Mouse (Mus musculus): ENCODE results near the gene Fgfr2.
"Not testable (repeated sequence)": the region's sequence is repeated elsewhere in the genome, so short reads cannot be mapped to it uniquely, and the experiment has no call there.

Fgfr2 gene

DNA sequence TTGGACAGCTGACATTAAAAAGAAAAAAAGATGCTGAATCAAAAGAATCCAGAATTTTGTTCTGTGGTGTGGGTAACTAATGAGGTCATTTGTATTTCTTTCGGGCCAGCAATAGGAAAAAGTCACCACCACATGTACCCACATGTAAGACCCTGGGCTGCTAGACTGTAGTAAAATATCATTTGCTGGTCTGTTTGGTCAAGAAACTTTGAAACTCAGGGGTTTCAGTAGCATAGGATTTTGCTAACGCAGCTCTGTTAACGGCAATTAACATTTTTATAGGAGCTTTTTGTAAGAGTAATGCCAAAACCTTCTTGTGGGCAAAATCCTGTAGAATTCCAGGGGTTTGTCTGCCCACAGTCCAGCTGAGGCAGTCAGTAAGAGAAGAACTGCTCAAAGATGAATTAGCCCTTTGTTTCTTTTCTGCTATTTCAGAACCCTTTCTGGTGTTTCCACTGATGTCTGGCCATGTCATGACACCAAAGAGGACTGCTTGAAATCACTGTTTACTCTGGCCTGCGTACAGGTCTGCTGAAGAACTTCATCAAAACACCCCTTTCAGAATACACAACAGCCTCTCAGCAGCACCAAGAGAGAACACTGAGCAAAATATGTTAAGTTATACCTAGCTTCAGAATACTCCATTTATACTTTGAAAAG, 2667.4 kb downstream of the Fgfr2 start:
- in situ Hi-C loops (cut with MboI; ENCODE audit: unreplicated experiment in 2 of 2), result no loop called here

DNA sequence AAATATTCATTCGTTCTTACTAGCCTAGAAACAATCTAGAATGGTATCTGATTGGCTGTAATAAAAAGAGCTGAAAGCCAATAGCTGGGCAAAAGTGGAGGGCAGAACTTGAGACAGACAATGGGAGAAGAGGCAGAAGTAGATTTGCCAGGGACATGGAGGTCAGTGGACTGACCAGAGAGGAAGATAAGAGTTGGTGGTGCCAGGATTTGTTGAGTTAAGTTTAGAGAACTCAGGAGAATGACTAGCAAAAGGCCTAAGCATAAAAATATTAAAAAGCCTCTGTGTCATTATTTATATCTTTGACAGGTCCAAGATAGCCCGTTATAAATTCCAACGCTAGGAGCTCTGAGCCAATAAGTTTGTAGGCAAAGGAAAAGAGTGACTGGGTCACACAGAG, 2668.9 kb downstream of the Fgfr2 start:
- in situ Hi-C loops (cut with MboI; ENCODE audit: unreplicated experiment in 2 of 2), result no loop called here

DNA sequence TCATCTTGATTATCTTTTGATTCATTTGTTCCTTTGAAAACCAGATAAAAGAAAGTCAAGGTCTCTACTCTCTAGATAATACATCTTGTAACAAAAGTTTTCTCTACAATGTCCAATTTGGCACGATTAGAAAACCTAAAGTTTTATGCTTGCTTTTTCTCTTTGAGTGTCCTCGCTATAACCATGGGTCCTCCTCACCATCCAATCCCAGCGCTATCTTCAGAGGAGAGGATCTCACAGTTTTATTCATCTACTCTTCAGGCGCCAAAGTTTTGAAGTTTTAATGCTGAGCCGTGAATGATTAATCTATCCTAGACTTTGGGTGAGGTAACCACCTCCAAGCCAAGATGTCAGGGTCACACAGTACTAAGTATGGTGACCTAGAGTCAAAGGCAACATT, 2687.4 kb downstream of the Fgfr2 start:
- in situ Hi-C loops (cut with MboI; ENCODE audit: unreplicated experiment in 2 of 2), result no loop called here

DNA sequence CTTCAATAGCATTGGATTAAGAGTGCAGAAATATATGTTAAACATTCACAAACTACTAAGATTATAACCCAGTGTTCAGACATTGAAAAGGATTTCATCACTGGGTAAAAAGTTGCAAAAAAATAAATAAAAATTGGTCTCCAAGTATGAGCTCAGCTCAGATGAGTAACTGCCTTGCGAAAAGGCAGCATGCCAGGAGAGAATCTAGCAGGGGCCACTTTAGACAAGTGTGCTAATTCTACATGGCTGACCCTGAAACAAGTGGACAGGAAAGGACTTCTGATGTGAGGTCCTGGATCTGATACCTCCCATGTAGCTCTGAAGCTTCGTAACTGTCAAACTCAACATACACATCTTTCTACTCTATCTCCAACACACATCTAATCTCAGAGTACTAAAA, 2691.0 kb downstream of the Fgfr2 start:
- in situ Hi-C loops (cut with MboI; ENCODE audit: unreplicated experiment in 2 of 2), result no loop called here

DNA sequence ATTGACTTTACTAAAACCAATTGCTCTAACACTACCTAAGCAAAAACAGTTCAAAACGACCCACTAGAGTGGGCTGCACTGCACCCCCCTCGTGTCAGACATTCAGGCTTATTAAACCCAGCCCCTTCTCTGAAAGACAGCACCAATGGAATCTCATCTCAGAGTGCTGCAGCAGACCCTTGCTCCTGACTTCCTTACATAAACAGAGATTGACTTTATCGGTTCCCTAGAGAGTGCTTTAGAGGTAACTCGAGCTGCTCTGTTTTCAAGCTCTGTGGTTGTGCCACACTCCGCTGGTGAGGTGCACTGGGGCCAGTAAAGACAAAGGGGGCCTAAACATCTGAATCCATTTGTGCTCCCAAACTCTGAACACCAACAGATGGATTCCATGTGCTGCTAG, 2696.6 kb downstream of the Fgfr2 start:
- in situ Hi-C loops (cut with MboI; ENCODE audit: unreplicated experiment in 2 of 2), result no loop called here

GRCm38 (mm10) chr7:130425991-130426390, 2697.2 kb downstream of the Fgfr2 start:
- in situ Hi-C loops (cut with MboI; ENCODE audit: unreplicated experiment in 2 of 2), result no loop called here

DNA sequence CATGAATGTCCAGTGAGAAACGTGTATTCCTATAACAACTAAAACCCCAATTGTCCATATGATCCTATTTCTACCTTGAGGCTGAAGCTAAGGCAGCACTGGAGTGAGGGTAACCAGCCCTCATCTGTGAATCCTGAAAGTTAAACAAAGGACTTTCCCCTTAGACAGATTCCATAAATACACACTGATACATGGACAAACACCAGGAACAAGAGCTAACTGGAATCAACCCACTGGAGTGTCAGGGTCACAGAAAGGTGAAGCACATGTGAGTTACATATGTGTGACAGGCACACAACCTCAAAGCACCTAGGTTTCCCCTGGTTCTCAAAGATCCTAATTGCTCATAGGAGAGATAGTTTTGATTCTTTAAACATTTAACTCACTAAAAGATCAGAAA, 2703.2 kb downstream of the Fgfr2 start:
- in situ Hi-C loops (cut with MboI; ENCODE audit: unreplicated experiment in 2 of 2), result no loop called here

DNA sequence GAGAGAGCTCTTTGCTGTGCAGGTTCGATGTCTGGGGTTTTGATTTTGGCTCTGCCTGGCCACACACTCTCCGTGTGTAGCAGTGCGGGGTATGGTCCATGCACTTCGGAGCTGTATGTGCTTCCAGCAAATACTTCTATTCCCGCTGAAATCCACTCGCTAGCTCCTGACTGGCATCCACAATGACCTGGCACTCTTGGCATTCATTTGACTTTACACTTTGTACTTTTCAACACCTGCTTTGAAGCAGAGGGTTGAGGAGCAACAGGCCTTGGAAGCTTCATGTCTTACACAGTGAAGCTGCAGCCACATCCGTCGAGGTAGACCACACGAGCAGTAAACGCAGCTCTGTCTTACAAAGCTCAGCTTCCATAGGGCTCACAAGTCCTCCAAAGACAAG, 2715.5 kb downstream of the Fgfr2 start:
- in situ Hi-C loops (cut with MboI; ENCODE audit: unreplicated experiment in 2 of 2), result no loop called here

- in situ Hi-C loops (cut with MboI; ENCODE audit: unreplicated experiment in 2 of 2), result no loop called here
Measured at GRCm38 (mm10) chr7:130403346-130403745, 2719.8 kb downstream of the Fgfr2 start.

GRCm38 (mm10) chr7:130394697-130395096, 2728.5 kb downstream of the Fgfr2 start:
- in situ Hi-C loops (cut with MboI; ENCODE audit: unreplicated experiment in 2 of 2), result no loop called here

DNA sequence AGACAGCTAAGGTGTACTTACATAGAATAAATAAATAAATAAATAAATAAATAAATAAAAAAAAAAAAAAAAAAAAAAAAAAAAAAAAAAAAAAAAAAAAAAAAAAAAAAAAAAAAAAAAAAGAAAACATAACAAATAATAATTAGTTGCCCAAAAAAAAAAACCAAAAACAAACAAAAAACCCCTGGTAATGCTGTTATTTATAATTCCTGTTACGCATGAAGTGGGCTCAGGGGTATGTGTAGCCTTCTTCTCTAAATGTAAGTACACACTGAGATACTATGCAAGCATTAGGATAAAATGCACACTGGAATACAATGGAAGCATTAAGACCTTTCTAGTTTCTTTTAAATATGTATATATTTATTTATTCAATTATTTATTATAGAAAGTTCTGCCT, 2733.1 kb downstream of the Fgfr2 start:
- in situ Hi-C loops (cut with MboI; ENCODE audit: unreplicated experiment in 2 of 2), result not testable (repeated sequence)

GRCm38 (mm10) chr7:130386308-130386707, 2736.8 kb downstream of the Fgfr2 start:
- in situ Hi-C loops (cut with MboI; ENCODE audit: unreplicated experiment in 2 of 2), result no loop called here

- in situ Hi-C loops (cut with MboI; ENCODE audit: unreplicated experiment in 2 of 2), result no loop called here
Measured at GRCm38 (mm10) chr7:130385732-130386294, 2737.3 kb downstream of the Fgfr2 start.

DNA sequence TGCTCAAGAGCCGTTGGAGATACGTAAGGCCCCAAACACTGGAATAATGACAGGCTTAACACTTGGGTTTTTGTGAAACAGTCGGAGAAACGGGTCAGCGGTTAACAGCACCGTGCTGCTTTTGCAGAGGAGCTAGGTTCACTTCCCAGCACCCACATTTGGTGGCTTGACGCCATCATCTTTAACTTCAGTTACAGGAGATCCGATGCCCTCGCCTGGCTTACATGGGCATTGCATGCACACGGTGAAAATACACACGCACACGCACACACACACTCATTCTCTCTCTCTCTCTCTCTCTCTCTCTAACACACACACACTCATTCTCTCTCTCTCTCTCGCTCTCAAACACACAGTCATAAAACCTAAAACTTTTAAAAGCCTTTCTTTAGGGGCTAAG, 2741.0 kb downstream of the Fgfr2 start:
- in situ Hi-C loops (cut with MboI; ENCODE audit: unreplicated experiment in 2 of 2), result no loop called here

DNA sequence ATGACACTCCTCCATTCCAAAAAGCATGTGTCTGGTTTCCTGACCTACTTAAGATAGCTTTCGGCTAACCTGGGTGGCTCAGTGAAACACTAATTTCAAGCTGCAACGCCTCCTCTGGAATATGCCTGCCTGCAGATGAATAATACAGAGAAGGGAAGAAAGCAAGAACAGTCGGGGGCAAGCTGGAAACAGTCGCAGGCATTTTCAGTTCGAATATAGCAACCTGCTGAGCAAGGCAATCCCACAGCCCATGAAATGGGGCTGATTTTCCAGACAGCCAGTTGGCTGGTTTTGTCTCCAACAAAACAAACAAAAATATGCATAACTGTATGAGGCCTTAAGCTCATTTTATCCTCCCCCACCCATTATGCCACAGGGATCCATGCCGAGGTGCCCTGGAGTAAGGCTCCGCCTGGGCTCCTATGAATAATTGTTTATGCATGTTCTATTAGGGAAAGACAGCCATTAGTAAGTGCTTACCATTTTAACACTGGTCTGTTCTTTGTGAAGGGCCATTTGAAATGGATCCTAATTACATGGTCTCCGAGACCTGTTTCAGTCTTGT, 2741.7 kb downstream of the Fgfr2 start:
- in situ Hi-C loops (cut with MboI; ENCODE audit: unreplicated experiment in 2 of 2), result no loop called here

DNA sequence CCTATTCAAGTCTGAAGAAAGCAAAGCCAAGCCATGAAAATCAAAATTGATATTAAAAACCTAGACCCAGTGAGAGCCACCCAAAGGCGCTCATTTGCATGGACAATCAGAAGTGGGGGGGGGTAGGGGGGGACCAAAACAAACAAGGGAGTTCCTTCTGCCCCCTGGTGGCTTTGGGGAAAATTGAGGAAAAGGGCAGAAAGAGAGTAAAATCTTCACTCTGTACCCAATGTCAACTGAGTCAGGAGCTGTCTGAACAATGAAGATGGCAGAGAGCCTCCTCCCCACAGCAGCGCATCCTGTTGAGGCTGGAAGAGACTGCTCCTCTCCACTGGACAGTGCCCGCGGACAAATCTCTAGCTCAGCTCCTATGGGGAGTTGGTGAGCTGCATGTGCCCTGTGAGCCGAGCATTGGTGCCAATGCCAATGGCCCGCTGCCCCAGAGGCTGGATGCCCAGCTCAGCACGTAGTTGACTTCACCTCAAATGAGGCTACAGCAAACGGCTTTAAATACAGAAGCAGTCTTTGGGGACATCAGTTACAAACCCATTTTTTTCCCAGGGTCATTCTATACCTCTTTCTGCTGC, 2742.3 kb downstream of the Fgfr2 start:
- in situ Hi-C loops (cut with MboI; ENCODE audit: unreplicated experiment in 2 of 2), result no loop called here

DNA sequence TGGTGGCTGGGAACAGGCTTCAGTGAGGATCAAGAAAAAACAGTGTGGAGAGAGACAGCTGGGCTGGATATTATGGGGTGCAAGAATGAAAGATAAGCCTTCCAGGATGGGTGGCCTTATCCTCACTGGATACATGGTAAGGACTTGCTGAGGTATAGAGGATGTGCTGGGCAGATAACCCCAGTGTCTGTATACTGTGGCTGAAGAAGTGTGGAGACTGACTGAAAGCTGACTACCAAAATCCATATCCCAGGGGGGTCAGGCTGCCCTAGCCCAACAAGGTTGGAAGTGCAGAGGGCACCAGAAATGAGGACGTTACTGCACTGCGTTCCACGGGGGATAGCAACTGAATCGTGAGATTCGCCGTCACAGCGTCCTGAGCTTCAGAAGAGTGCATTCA, 2742.8 kb downstream of the Fgfr2 start:
- in situ Hi-C loops (cut with MboI; ENCODE audit: unreplicated experiment in 2 of 2), result no loop called here

- in situ Hi-C loops (cut with MboI; ENCODE audit: unreplicated experiment in 2 of 2), result no loop called here
Measured at GRCm38 (mm10) chr7:130379886-130380285, 2743.3 kb downstream of the Fgfr2 start.

DNA sequence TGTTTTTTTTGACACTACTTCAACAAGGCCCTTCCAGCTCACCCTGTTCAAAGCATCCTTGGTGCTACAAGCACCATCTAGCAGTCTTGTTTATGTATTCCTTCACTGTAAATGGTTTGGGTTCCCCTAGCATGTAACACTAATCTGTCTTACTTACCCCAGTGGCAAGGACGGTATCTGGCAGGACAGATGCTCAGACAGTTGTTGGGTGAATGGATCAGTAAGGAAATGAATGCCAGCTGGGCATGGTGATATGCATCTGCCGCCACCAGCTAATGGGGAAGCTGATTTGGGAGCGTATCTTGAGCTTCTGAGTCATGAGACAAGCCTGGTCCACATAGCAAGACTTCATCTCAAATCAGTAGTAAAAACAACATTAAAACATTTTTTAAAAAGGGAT, 2744.8 kb downstream of the Fgfr2 start:
- in situ Hi-C loops (cut with MboI; ENCODE audit: unreplicated experiment in 2 of 2), result no loop called here

DNA sequence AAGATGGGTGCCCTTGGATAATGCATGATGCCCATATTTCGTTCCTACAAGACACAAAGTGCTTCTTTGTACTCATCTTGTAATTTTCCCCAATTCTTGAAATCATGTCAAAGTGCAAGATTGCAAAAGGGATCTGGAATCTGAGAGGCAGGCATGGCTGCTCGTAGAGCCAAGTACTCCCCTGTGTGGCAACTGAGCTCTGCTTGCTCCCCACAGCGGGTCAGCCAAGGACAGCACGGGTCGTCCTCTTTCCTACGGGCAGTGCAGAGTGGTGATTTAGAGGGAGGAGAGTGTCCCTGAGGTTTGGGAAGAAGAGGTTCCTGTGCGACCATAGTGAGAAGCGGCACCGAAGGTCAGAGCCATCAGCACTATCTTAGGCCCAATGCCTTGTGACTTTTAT, 2748.8 kb downstream of the Fgfr2 start:
- in situ Hi-C loops (cut with MboI; ENCODE audit: unreplicated experiment in 2 of 2), result no loop called here

GRCm38 (mm10) chr7:130368827-130369641, 2754.1 kb downstream of the Fgfr2 start:
- in situ Hi-C loops (cut with MboI; ENCODE audit: unreplicated experiment in 2 of 2), result loop anchor here in 1 of 2 experiments (10.0 kb wide), 1 partner anchor 714 kb away; no protein-coding TSS in a partner anchor
